Mouse (Mus musculus): ENCODE measurements around the gene Ctr9.
A peak's percentile ranks its signal among the peaks of the same experiment; 100 is the strongest.

Ctr9 gene

GRCm38 (mm10) chr7:111048920-111049319, 20.2 kb downstream of the Ctr9 start:
- no peak for DNase-seq

- peak; percentile 59 to 66 for DNase-seq
These were observed 21.1 kb downstream of the Ctr9 start for GRCm38 (mm10) chr7:111049652-111050421.

- no peak for DNase-seq
These were observed 26.5 kb downstream of the Ctr9 start for GRCm38 (mm10) chr7:111055221-111055620.

- DNase-seq = no peak
These were observed 27.4 kb downstream of the Ctr9 start for GRCm38 (mm10) chr7:111055984-111056657.

- DNase-seq = no peak
These were observed 30.8 kb downstream of the Ctr9 start for GRCm38 (mm10) chr7:111059527-111059926.

GRCm38 (mm10) chr7:111062971-111063370, 34.2 kb downstream of the Ctr9 start:
- no peak for DNase-seq

- no peak for DNase-seq
These were observed 39.4 kb downstream of the Ctr9 start for GRCm38 (mm10) chr7:111068181-111068580.

- DNase-seq = no peak
These were observed 40.9 kb downstream of the Ctr9 start for GRCm38 (mm10) chr7:111069439-111070166.

- DNase-seq = no peak
These were observed 41.4 kb downstream of the Ctr9 start for GRCm38 (mm10) chr7:111070167-111070496.

GRCm38 (mm10) chr7:111072410-111072809, 43.7 kb downstream of the Ctr9 start:
- DNase-seq = no peak

- DNase-seq = no peak
These were observed 46.5 kb downstream of the Ctr9 start for GRCm38 (mm10) chr7:111075288-111075687.

GRCm38 (mm10) chr7:111078271-111078670, 49.5 kb downstream of the Ctr9 start:
- no peak for DNase-seq

- no peak for DNase-seq
These were observed 51.3 kb downstream of the Ctr9 start for GRCm38 (mm10) chr7:111080026-111080425.

- DNase-seq = no peak
These were observed 52.1 kb downstream of the Ctr9 start for GRCm38 (mm10) chr7:111080876-111081275.

GRCm38 (mm10) chr7:111082043-111082821, 53.5 kb downstream of the Ctr9 start:
- peak; percentile 70 to 88 for DNase-seq

- peak; percentile 99 for DNase-seq
These were observed 54.3 kb downstream of the Ctr9 start, which contains the start of gene Eif4g2 for GRCm38 (mm10) chr7:111082822-111083732. Gene Eif4g2 (minus strand): TSS chr7:111083030.

- no peak for DNase-seq
These were observed 55.0 kb downstream of the Ctr9 start for GRCm38 (mm10) chr7:111083733-111084120.

- DNase-seq = no peak
These were observed 55.7 kb downstream of the Ctr9 start for GRCm38 (mm10) chr7:111084443-111084842.

- DNase-seq = no peak
These were observed 56.4 kb downstream of the Ctr9 start for GRCm38 (mm10) chr7:111085153-111085552.

GRCm38 (mm10) chr7:111095169-111095568, 66.4 kb downstream of the Ctr9 start:
- no peak for DNase-seq

- no peak for DNase-seq
These were observed 69.4 kb downstream of the Ctr9 start for GRCm38 (mm10) chr7:111098196-111098595.
